Mouse (Mus musculus): ENCODE measurements around the gene Nat14.

Gene Nat14

GRCm38 (mm10) chr7:4947855-4948254 is 26.0 kb downstream of the Nat14 start:
- no peak for DNase-seq (ENCODE audit: extremely low spot score, low spot score)

- no peak for DNase-seq (ENCODE audit: extremely low spot score, low spot score)
Observed at GRCm38 (mm10) chr7:4948386-4948785, 26.6 kb downstream of the Nat14 start.

DNA sequence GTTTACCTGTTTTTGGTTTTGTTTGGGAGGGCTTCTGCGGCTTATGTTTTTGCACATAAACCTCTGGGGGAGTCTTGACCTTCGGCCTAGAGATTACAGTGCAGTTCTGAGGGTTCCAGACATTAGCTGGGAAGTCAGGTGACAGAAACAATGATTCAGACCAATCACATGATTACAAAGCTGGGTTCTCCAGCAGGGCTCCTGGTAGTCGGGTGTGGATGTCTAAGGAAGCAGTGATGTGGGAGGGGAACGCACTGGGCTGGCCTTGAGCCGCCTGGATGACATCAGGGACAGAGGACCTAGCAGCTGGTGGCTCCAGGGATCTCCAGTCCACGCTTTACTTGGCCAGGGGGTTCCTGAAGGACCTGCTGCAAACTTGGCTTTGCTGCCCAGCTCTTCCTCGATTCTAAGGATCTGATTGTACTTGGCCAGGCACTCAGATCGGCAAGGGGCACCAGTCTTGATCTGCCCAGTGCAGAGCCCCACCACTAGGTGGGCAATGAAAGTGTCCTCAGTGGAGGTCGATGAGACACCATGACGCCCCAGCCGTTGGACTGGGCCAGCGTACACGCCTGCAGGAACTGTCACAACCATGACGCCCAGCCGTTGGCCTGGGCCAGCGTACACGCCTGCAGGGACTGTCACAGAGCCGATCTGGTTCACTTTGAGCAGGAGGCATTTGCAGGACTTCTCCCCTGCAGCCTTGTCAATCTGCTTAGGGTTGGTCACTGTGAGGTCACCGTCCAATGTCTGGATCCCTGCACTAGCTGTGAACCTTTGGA is 28.9 kb downstream of the Nat14 start:
- no peak for DNase-seq (ENCODE audit: extremely low spot score, low spot score)

GRCm38 (mm10) chr7:4953815-4954445 is 32.1 kb downstream of the Nat14 start:
- no peak for DNase-seq (ENCODE audit: extremely low spot score, low spot score)

GRCm38 (mm10) chr7:4957361-4957760 is 35.5 kb downstream of the Nat14 start:
- no peak for DNase-seq (ENCODE audit: extremely low spot score, low spot score)

GRCm38 (mm10) chr7:4963527-4963926 is 41.7 kb downstream of the Nat14 start:
- no peak for DNase-seq (ENCODE audit: extremely low spot score, low spot score)

DNA sequence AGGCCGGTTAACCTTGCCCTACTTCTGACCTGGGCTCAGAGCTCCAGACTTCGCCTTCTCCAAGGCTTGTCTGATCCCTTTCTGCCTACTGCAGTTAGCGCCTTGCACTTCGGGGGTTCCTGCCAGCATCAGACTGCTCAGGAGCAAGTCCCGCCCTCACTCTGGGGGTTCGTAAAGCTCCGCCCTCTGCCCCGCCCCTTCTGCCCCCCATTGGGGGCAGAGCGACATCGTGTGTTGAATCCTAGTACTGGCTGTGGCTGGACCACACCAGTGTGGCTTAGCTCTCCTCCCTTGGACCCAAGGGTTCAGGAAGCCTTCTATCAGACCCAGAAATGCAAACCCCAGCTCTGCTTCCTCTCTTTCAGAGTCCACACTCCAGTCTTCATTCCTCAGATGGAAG is 42.4 kb downstream of the Nat14 start, which contains the start of gene Sbk2:
Sbk2 (minus strand) TSS at position 135 of the 400 bp plus-strand sequence.
- DNase-seq (ENCODE audit: extremely low spot score, low spot score): peak; percentile 54

DNA sequence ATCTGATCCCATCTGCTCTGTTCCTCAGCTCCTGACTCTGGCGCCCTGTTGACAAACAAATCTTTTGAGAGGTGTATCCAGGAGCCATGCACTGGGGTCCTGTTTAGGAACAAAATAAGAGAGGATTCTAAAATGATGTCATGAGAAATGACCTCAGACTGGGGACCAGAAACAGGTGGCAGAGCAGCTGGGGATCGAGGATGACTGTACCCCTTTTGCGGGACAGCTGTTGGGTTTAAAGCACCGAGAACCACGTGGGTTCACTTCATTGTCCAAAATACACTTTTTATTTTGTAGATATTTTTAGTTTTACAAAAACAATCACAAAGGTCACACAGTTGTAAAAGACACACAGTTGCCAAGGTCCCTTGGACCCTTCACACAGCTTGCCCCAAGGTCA is 43.2 kb downstream of the Nat14 start:
- DNase-seq (ENCODE audit: extremely low spot score, low spot score): no peak

GRCm38 (mm10) chr7:4971068-4971467 is 49.2 kb downstream of the Nat14 start, which contains the start of gene Sbk3:
Sbk3 (minus strand) TSS chr7:4971168.
- no peak for DNase-seq (ENCODE audit: extremely low spot score, low spot score)

DNA sequence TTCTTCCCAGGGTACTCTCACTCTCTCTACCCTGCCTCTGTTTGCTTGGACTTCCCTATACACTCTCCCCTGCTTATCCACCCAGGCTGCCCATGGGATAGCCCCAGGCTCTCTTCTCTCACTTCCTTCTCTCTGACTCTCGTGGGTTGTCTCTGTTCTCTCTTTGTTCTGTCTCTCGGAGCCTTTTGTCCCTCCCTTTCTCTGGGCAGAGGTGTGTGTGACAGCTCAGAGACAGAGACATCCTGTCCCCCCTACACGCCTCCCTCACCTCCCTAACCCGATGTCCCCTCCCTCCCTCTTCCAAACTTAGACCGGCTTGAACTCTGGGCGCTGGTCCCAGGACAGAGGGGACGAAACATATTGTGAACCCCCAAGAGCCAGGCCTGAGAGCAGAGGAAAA is 49.9 kb downstream of the Nat14 start:
- no peak for DNase-seq (ENCODE audit: extremely low spot score, low spot score)

- no peak for DNase-seq (ENCODE audit: extremely low spot score, low spot score)
Observed at GRCm38 (mm10) chr7:4972321-4973047, 50.7 kb downstream of the Nat14 start.

Data from neural tube, embryonic 10.5 days (tissue).